ENCODE assay signal across 13 mouse cellular contexts in the genomic region with DNA sequence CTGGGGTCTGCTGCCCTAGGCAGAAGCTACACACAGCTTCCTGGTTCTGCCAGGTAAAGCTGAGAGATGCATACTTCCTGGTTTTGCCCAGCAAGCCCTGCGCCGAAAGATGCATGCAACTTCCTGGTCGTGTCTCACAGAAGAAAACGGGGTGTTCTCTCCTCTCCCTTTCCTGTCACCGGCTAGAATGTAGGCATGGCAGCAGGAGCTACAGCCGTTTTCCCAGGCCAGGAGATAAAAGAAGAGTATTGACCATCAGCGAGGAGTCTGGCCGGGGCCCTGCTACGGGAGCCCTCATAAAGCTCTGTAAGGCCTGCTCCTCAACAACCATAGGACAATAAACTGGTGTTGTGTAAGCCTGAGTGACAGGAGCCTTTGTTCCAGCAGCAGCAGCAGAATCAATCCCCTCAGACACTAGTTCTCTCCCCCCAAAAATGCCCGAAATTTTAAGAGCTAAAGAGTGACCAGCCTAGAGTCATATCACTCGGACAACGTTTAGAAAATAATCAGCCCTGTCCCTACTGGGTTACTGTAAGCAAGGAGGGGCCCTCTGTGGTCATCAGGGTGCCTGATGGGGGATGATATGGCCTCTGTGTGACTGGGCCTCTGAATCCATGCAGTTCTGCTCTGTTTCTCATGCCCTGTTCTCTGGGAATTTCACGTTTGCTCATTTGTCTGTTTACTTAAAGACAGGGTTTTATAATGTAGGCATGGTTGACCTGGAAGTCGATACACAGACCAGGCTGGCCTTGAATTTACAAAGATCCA. TPM values are rescaled to one million over a fixed set of nuclear protein-coding genes. Genes with fewer than 3 reads are reported as not detected.
DNase-seq lines count a peak whose midpoint lies in the region; ATAC-seq and TF ChIP-seq lines count a peak whose summit lies in the region.
"Had no signal": no experiment of that assay in that cellular context is flagged by ENCODE, and none has a peak within 500 bp of the region (broad histone marks: within the 10 kb centered on the region; RNA-seq: fewer than 3 reads in every experiment).

No protein-coding gene starts in this region.

- DNase-seq in kidney, adult 2 months = peak; percentile 4
- no peak for DNase-seq in kidney, postnatal 36 days
- DNase-seq in brain, embryonic 14.5 days (ENCODE audit: low read depth) = peak; percentile 47
- DNase-seq in thymus, adult 18-20 months = peak; percentile 28 to 53
- DNase-seq in adrenal gland, postnatal 14 days = no peak
- DNase-seq in cerebellum, adult 8-10 months = no peak
- no peak for DNase-seq in right cerebral cortex, postnatal 25 days
- DNase-seq: cerebellum, adult 9-10 months; kidney, adult 8-10 months had no signal

- no peak for TF ChIP-seq POLR2A in kidney, adult 2 months (IDR thresholded peaks at IDR 0.05; ENCODE audit: low read depth, low read length)
- TF ChIP-seq POLR2A in brain, embryonic 14.5 days (IDR thresholded peaks at IDR 0.05; ENCODE audit: borderline replicate concordance, extremely low read depth, insufficient read depth, insufficient read length, poor library complexity, severe bottlenecking) = no peak

- ATAC-seq in intestine, embryonic 15.5 days = peak; percentile 76

- H3K9ac ChIP-seq in intestine, embryonic 15.5 days = no peak overlapping the region
- H3K9ac ChIP-seq: liver, embryonic 14.5 days had no signal

- H3K4me3 ChIP-seq in kidney, adult 2 months (ENCODE audit: insufficient read depth, low read depth, low read length) = no peak overlapping the region
- H3K4me3 ChIP-seq in intestine, embryonic 15.5 days (replicated peaks) = no peak overlapping the region
- H3K4me3 ChIP-seq: heart, embryonic 10.5 days had no signal

- no peaks in the 10 kb centered on the region for H3K9me3 ChIP-seq in intestine, embryonic 15.5 days
- H3K9me3 ChIP-seq: heart, embryonic 10.5 days had no signal

- WGBS in kidney, adult 2 months = 61% methylated on average over 14 of the region's 14 CpGs
- 31% methylated on average over 14 of the region's 14 CpGs for WGBS in intestine, embryonic 15.5 days

- H3K27ac ChIP-seq in kidney, adult 2 months (ENCODE audit: insufficient read depth, low read depth, low read length) = no peak overlapping the region
- H3K27ac ChIP-seq in intestine, embryonic 15.5 days = peak overlapping the region; percentile 75
- H3K27ac ChIP-seq: heart, embryonic 10.5 days; liver, embryonic 14.5 days; stomach, postnatal 0 days had no signal

- no peaks in the 10 kb centered on the region for H3K4me1 ChIP-seq in kidney, adult 2 months (ENCODE audit: control insufficient read depth, insufficient read depth, low read length)
- H3K4me1 ChIP-seq in intestine, embryonic 15.5 days (replicated peaks) = peaks cover 18% of the 10 kb centered on the region

- H3K27me3 ChIP-seq in kidney, adult 2 months (replicated peaks; ENCODE audit: control insufficient read depth, insufficient read depth, low read length) = no peaks in the 10 kb centered on the region
- no peaks in the 10 kb centered on the region for H3K27me3 ChIP-seq in intestine, embryonic 15.5 days (replicated peaks)

- no peak for TF ChIP-seq CTCF in kidney, adult 2 months (conservative IDR thresholded peaks at IDR 0.05; ENCODE audit: insufficient read depth, insufficient read length, low read depth, low read length)
- no peak for TF ChIP-seq CTCF in brain, embryonic 14.5 days (IDR thresholded peaks at IDR 0.05; ENCODE audit: borderline replicate concordance, extremely low read depth, insufficient read depth, insufficient read length)

- peak overlapping the region; percentile 39; the same call in 1 of the 2 replicates for H3K4me2 ChIP-seq in intestine, embryonic 15.5 days (replicated peaks)

- H3K36me3 ChIP-seq in kidney, adult 2 months (ENCODE audit: control insufficient read depth, insufficient read depth, low read length) = no peaks in the 10 kb centered on the region
- H3K36me3 ChIP-seq in intestine, embryonic 15.5 days = no peaks in the 10 kb centered on the region
- H3K36me3 ChIP-seq: heart, embryonic 10.5 days had no signal

RNA-seq across cellular contexts. Expression of a gene that starts 13.9 kb away (rescaled TPM):
- polyA plus RNA-seq in kidney, adult 2 months (2012; rRNA removed) = 46.7 and 51.2 TPM in 2 replicates
- polyA plus RNA-seq in brain, embryonic 14.5 days (2012; rRNA removed) = 34.2 and 37.6 TPM in 2 replicates
- 9.0 and 11.4 TPM in 2 replicates for polyA plus RNA-seq in intestine, embryonic 15.5 days (2015; fragmentation: Nextera tagmentation; extraction: Ambion mirVana)
- 19.3 and 20.0 TPM in 2 replicates for total RNA-seq in adrenal gland, postnatal 14 days (2021)

Comparison
In these comparisons a context has a peak if more than half of its experiments do, and no peak if none do; other contexts are left out.
1. DNase-seq: peak in kidney, adult 2 months (single experiment), brain, embryonic 14.5 days (single experiment) and thymus, adult 18-20 months (2 of 2); none in kidney, postnatal 36 days (0 of 2), adrenal gland, postnatal 14 days (single experiment), cerebellum, adult 8-10 months (single experiment) and right cerebral cortex, postnatal 25 days (single experiment).